Comparison of ENCODE assay signal across 8 mouse cellular contexts in genomic region chr7:112158942-112159341, GRCm38 (mm10). TPM values are rescaled to one million over a fixed set of nuclear protein-coding genes. Genes with fewer than 3 reads are reported as not detected.
DNase-seq lines count a peak whose midpoint lies in the region; ATAC-seq and TF ChIP-seq lines count a peak whose summit lies in the region.

Gene Dkk3, minus strand, starts transcription at chr7:112159057.

- H3K27me3 ChIP-seq in lung, embryonic 15.5 days, result peaks cover 6% of the 10 kb centered on the region
- H3K27me3 ChIP-seq in heart, postnatal 0 days (ENCODE audit: control insufficient read depth, insufficient read depth, low read length), result peaks cover 18% of the 10 kb centered on the region; the same call in 1 of the 2 replicates
- no peaks in the 10 kb centered on the region for H3K27me3 ChIP-seq in stomach, postnatal 0 days (ENCODE audit: control insufficient read depth, insufficient read depth, low read length)

- H3K27ac ChIP-seq in lung, embryonic 15.5 days, result peak within 1 kb of the TSS; percentile 79
- H3K27ac ChIP-seq in heart, postnatal 0 days (ENCODE audit: low read depth), result peak within 1 kb of the TSS; percentile 44
- H3K27ac ChIP-seq in stomach, postnatal 0 days (replicated peaks), result peak within 1 kb of the TSS; percentile 74

- H3K4me1 ChIP-seq in lung, embryonic 15.5 days, result peaks cover 33% of the 10 kb centered on the region
- peaks cover 11% of the 10 kb centered on the region; the same call in 1 of the 2 replicates for H3K4me1 ChIP-seq in heart, postnatal 0 days (ENCODE audit: control insufficient read depth, insufficient read depth)
- H3K4me1 ChIP-seq in stomach, postnatal 0 days (replicated peaks; ENCODE audit: control insufficient read depth, insufficient read depth), result peaks cover 4% of the 10 kb centered on the region; the same call in 1 of the 2 replicates

- ATAC-seq in lung, embryonic 15.5 days (ENCODE audit: borderline replicate concordance, extremely low read depth, low FRiP score, low TSS enrichment), result peak; percentile 40; the same call in 1 of the 2 replicates
- ATAC-seq in heart, postnatal 0 days (ENCODE audit: insufficient read depth, low read depth), result peak; percentile 52
- peak; percentile 43; the same call in 1 of the 2 replicates for ATAC-seq in stomach, postnatal 0 days (ENCODE audit: low FRiP score, low TSS enrichment)
- no peak for ATAC-seq in activated CD4-positive, CD25-positive, alpha-beta regulatory T cell, adult 4 months

- no peak for TF ChIP-seq EP300 in heart, postnatal 0 days (IDR thresholded peaks at IDR 0.05; ENCODE audit: low read depth)
- TF ChIP-seq EP300 in stomach, postnatal 0 days (optimal IDR thresholded peaks at IDR 0.05), result no peak

- no peaks in the 10 kb centered on the region for H3K9me3 ChIP-seq in lung, embryonic 15.5 days
- H3K9me3 ChIP-seq in heart, postnatal 0 days (replicated peaks; ENCODE audit: control insufficient read depth, low read length), result no peaks in the 10 kb centered on the region
- no peaks in the 10 kb centered on the region for H3K9me3 ChIP-seq in stomach, postnatal 0 days (ENCODE audit: control insufficient read depth, low read length)

- TF ChIP-seq CTCF in heart, postnatal 0 days (IDR thresholded peaks at IDR 0.05; ENCODE audit: low read depth), result no peak
- TF ChIP-seq CTCF in stomach, postnatal 0 days (IDR thresholded peaks at IDR 0.05; ENCODE audit: low read depth), result no peak

- WGBS in lung, embryonic 15.5 days, result 3% methylated on average over 21 of the region's 21 CpGs
- 13% methylated on average over 21 of the region's 21 CpGs for WGBS in heart, postnatal 0 days
- WGBS in stomach, postnatal 0 days, result 5% methylated on average over 21 of the region's 21 CpGs

- H3K36me3 ChIP-seq in lung, embryonic 15.5 days, result no peaks in the 10 kb centered on the region
- H3K36me3 ChIP-seq in heart, postnatal 0 days (replicated peaks; ENCODE audit: control insufficient read depth, insufficient read depth, low read length), result no peaks in the 10 kb centered on the region
- H3K36me3 ChIP-seq in stomach, postnatal 0 days (ENCODE audit: control insufficient read depth, insufficient read depth, low read length), result no peaks in the 10 kb centered on the region

- no peak for DNase-seq in lung, postnatal 25 days (ENCODE audit: low spot score)
- DNase-seq in embryo, embryonic 9.5 days (ENCODE audit: extremely low spot score), result peak; percentile 70
- no peak for DNase-seq in heart, postnatal 0 days (ENCODE audit: low spot score)
- peak; percentile 56 to 62 for DNase-seq in layer of hippocampus, postnatal 10 days (ENCODE audit: low spot score in 2 of 2)
- peak; percentile 65 to 80 for DNase-seq in lung, postnatal 4 days
- DNase-seq in stomach, postnatal 0 days (ENCODE audit: low spot score), result peak; percentile 46

- H3K4me2 ChIP-seq in lung, embryonic 15.5 days, result peak within 1 kb of the TSS; percentile 68
- peak within 1 kb of the TSS; percentile 78 for H3K4me2 ChIP-seq in heart, postnatal 0 days (ENCODE audit: low read depth, low read length)
- H3K4me2 ChIP-seq in stomach, postnatal 0 days (replicated peaks; ENCODE audit: low read depth), result peak within 1 kb of the TSS; percentile 60

- peak within 1 kb of the TSS; percentile 44 for H3K9ac ChIP-seq in lung, embryonic 15.5 days
- peak within 1 kb of the TSS; percentile 67 for H3K9ac ChIP-seq in heart, postnatal 0 days (replicated peaks; ENCODE audit: low read depth, low read length)
- peak within 1 kb of the TSS; percentile 57 for H3K9ac ChIP-seq in stomach, postnatal 0 days (ENCODE audit: low read length)

- peak within 1 kb of the TSS; percentile 53 for H3K4me3 ChIP-seq in lung, embryonic 15.5 days
- H3K4me3 ChIP-seq in heart, postnatal 0 days (ENCODE audit: low read depth, low read length), result peak within 1 kb of the TSS; percentile 54
- peak within 1 kb of the TSS; percentile 50 for H3K4me3 ChIP-seq in stomach, postnatal 0 days (ENCODE audit: low read depth, low read length)

RNA-seq across cellular contexts. Expression of gene Dkk3, which starts in this region (rescaled TPM):
- polyA plus RNA-seq in lung, embryonic 15.5 days (2015; fragmentation: Nextera tagmentation; extraction: Ambion mirVana), result 39.1 and 44.2 TPM in 2 replicates
- total RNA-seq in heart, postnatal 0 days (2014; rRNA removed; ENCODE audit: low replicate concordance), result 53.8 and 56.0 TPM in 2 replicates
- polyA plus RNA-seq in heart, postnatal 0 days (2015; fragmentation: Nextera tagmentation; extraction: Ambion mirVana), result 90.6 and 96.6 TPM in 2 replicates
- 100 to 1,000 TPM; 137 to 138 TPM for total RNA-seq in layer of hippocampus, postnatal 10 days (2021)
- 39.1 and 40.0 TPM in 2 replicates for polyA plus RNA-seq in stomach, postnatal 0 days (2015; fragmentation: Nextera tagmentation; extraction: Ambion mirVana)
- polyA plus RNA-seq in activated CD4-positive, CD25-positive, alpha-beta regulatory T cell, adult 4 months (2017; shearing (Covaris generic)), result under 1 TPM; 0.42 to 0.54 TPM

Comparison
In these comparisons a context has a peak if more than half of its experiments do, and no peak if none do; other contexts are left out.
1. RNA of gene Dkk3 (polyA plus RNA-seq): 90.6 to 96.6 TPM in heart, postnatal 0 days, 39.1 to 44.2 TPM in lung, embryonic 15.5 days and 39.1 to 40.0 TPM in stomach, postnatal 0 days; 0.42 to 0.54 TPM in activated CD4-positive, CD25-positive, alpha-beta regulatory T cell, adult 4 months; every median in the first group is over 10 times any median in the second.
2. DNase-seq: peak in embryo, embryonic 9.5 days (single experiment), layer of hippocampus, postnatal 10 days (2 of 2), lung, postnatal 4 days (2 of 2) and stomach, postnatal 0 days (single experiment); none in lung, postnatal 25 days (single experiment) and heart, postnatal 0 days (single experiment).
3. Peak in every context shown above with its lines, with median percentiles within 50 percentile points of each other: H3K27ac ChIP-seq, H3K4me2 ChIP-seq, H3K4me3 ChIP-seq and H3K9ac ChIP-seq.